Mouse (Mus musculus): ENCODE results near the gene Ccdc107.

DNA sequence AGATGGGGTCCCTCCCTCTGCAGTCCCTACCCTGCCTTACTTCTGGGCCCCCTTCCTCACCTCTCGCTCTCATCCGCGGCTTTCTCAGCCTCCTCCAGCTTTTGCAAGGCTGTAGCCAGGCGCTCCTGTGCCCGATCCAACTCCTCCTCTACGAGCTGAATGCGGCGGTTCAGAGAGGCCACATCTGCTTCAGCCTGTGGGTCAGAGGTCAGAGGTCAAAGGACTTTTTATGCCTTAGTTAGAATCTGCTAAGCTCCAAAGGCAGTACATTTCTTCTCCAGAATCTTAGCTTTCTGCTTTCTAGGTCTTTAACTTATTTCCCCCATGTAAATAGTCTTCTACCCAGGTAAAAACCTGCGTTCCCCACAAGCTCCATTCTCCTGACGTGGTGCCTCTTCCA, 26.9 kb downstream of the Ccdc107 start:
- TF ChIP-seq CTCF (IDR thresholded peaks at IDR 0.05; ENCODE audit: insufficient read depth, low read length) (no peak), POLR2A (IDR thresholded peaks at IDR 0.05; ENCODE audit: borderline replicate concordance, extremely low read depth, low read depth, low read length) (no peak)

Measured in lung, adult 2 months (tissue).